Mouse (Mus musculus): ENCODE data around the gene Dner. TPM values are rescaled to one million over a fixed set of nuclear protein-coding genes. Genes with fewer than 3 reads are reported as not detected.

The Dner gene
- polyA plus RNA-seq, 1 experiment from 2014 or later, result 6.4 TPM

- H3K9me3 ChIP-seq, result no peaks in the 10 kb centered on the region
- H3K9ac ChIP-seq, result no peak overlapping the region
- peaks cover 14% of the 10 kb centered on the region for H3K4me1 ChIP-seq
- no peak overlapping the region for H3K4me3 ChIP-seq
- H3K36me3 ChIP-seq, result no peaks in the 10 kb centered on the region
- ATAC-seq (ENCODE audit: low FRiP score, low read depth), result no peak
- no peak overlapping the region for H3K27ac ChIP-seq
- peaks cover 48% of the 10 kb centered on the region for H3K27me3 ChIP-seq
- no peak overlapping the region for H3K4me2 ChIP-seq (replicated peaks)
- 3% methylated on average over 2 of the region's 2 CpGs for WGBS
Measured at GRCm38 (mm10) chr1:84697136-84697535, 1.1 kb upstream of the Dner start.

- H3K9me3 ChIP-seq, result no peaks in the 10 kb centered on the region
- peak overlapping the region; percentile 90 for H3K4me2 ChIP-seq (replicated peaks)
- H3K4me1 ChIP-seq, result peaks cover 14% of the 10 kb centered on the region
- WGBS, result 12% methylated on average over 26 of the region's 26 CpGs
- H3K27ac ChIP-seq, result no peak overlapping the region
- peak; percentile 51; the same call in 1 of the 2 replicates for ATAC-seq (ENCODE audit: low FRiP score, low read depth)
- no peaks in the 10 kb centered on the region for H3K36me3 ChIP-seq
- H3K9ac ChIP-seq, result peak overlapping the region; percentile 35; the same call in 1 of the 2 replicates
- H3K4me3 ChIP-seq, result peak overlapping the region; percentile 51
- H3K27me3 ChIP-seq, result peaks cover 49% of the 10 kb centered on the region
Measured at GRCm38 (mm10) chr1:84694688-84695474, 1.1 kb downstream of the Dner start.

GRCm38 (mm10) chr1:84677910-84678309, 18.1 kb downstream of the Dner start:
- no peaks in the 10 kb centered on the region for H3K27me3 ChIP-seq
- no peak overlapping the region for H3K9ac ChIP-seq
- no peaks in the 10 kb centered on the region for H3K4me1 ChIP-seq
- no peak overlapping the region for H3K4me2 ChIP-seq (replicated peaks)
- no peaks in the 10 kb centered on the region for H3K36me3 ChIP-seq
- 64% methylated on average over 4 of the region's 4 CpGs for WGBS
- ATAC-seq (ENCODE audit: low FRiP score, low read depth), result no peak
- H3K4me3 ChIP-seq, result no peak overlapping the region
- H3K27ac ChIP-seq, result no peak overlapping the region
- H3K9me3 ChIP-seq, result no peaks in the 10 kb centered on the region

DNA sequence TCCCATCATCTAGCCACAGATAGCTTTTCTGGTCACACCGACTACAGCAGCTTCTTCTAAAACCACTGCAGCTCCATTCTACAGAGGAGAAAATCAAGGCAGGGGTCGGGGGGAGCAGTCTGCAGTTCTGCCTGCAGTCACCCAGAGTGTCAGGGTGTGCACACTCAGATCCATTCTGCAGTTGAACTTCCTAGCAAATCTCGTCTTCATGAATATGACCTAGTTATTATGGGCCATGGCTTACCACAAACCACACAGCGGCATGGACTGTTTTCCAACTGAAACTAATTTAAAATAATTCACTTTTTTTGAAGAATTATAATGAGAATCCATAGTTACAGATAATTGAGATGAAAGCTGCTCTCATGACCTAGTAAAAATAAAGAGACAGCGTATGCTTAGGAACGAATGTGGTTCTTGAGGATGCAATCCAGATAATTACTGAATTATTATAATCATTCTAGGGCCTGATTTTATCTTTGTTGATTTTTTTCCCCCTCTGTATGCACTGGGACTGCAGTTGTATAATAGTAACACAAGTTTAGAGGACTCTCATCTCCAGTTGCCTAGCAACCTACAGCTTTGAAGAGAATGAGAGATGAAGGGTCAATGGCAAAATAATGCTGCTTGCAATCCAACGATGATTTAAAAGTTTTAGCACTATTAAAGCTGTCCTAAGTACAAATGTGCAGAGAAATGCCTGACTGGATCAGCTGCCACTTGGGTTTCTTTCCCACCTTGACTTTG, 27.7 kb downstream of the Dner start:
- 82% methylated on average over 7 of the region's 7 CpGs for WGBS
- Histone ChIP-seq H3K4me3 (no peak overlapping the region), H3K4me2 (replicated peaks) (no peak overlapping the region), H3K36me3 (no peaks in the 10 kb centered on the region), H3K27ac (no peak overlapping the region), H3K9me3 (no peaks in the 10 kb centered on the region), H3K4me1 (no peaks in the 10 kb centered on the region; the same call in 1 of the 2 replicates), H3K27me3 (no peaks in the 10 kb centered on the region), H3K9ac (no peak overlapping the region)
- ATAC-seq (ENCODE audit: low FRiP score, low read depth), result no peak

DNA sequence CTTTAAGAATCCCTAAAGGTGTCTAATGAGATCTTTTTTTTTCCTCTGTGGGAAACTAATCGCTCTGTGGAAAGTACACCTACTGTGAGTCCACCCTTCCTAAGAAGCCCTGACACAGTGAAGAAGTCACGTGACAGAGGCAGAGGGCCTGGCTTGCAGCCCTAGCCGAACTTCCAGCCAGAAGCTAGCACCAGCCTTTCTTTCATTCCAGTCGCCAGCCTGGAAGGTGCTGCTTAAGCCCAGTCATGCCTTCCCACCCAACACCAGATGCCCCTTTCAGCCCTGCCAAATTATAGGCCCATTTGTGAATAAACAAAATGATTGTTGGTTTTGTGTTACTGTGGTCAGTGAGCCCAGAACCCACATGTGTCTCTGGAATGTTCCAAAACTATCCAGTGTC, 28.4 kb downstream of the Dner start:
- no peak for ATAC-seq (ENCODE audit: low FRiP score, low read depth)

GRCm38 (mm10) chr1:84664377-84665118, 31.5 kb downstream of the Dner start:
- Histone ChIP-seq H3K27me3 (no peaks in the 10 kb centered on the region), H3K9me3 (no peaks in the 10 kb centered on the region), H3K36me3 (no peaks in the 10 kb centered on the region), H3K9ac (no peak overlapping the region), H3K27ac (no peak overlapping the region), H3K4me3 (no peak overlapping the region), H3K4me1 (no peaks in the 10 kb centered on the region; the same call in 1 of the 2 replicates), H3K4me2 (replicated peaks) (no peak overlapping the region)
- no peak for ATAC-seq (ENCODE audit: low FRiP score, low read depth)
- 67% methylated on average over 4 of the region's 4 CpGs for WGBS

More for the DNA sequence above, 28.4 kb downstream of the Dner start:
- H3K36me3 ChIP-seq, result no peaks in the 10 kb centered on the region
- no peak overlapping the region for H3K27ac ChIP-seq
- H3K27me3 ChIP-seq, result no peaks in the 10 kb centered on the region
- 71% methylated on average over 4 of the region's 4 CpGs for WGBS
- no peaks in the 10 kb centered on the region for H3K9me3 ChIP-seq
- H3K4me1 ChIP-seq, result no peaks in the 10 kb centered on the region; the same call in 1 of the 2 replicates
- H3K4me2 ChIP-seq (replicated peaks), result no peak overlapping the region
- no peak overlapping the region for H3K4me3 ChIP-seq
- no peak overlapping the region for H3K9ac ChIP-seq

DNA sequence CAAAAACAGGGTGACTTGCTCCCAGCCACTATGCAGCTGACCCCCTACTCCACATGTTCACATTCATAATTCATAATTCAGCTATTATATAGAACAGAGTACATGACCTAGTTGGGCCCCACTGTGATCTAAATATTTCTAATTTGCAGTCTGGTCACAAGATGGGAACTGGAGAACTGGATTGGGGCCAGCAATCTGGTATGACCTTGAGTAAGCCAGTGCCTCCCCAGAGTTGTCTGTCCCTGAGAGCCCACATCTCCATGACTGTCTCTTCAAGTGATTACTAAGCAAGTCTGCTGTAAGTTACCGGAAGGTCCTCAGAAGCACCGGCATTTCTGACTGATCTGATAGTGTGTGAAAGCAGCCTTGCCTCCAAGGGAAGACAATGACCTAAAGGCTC, 49.2 kb downstream of the Dner start:
- Histone ChIP-seq H3K4me1 (no peaks in the 10 kb centered on the region), H3K4me2 (replicated peaks) (no peak overlapping the region), H3K4me3 (no peak overlapping the region), H3K36me3 (no peaks in the 10 kb centered on the region), H3K27ac (no peak overlapping the region), H3K27me3 (no peaks in the 10 kb centered on the region), H3K9me3 (no peaks in the 10 kb centered on the region), H3K9ac (no peak overlapping the region)
- ATAC-seq (ENCODE audit: low FRiP score, low read depth), result no peak
- WGBS, result 97% methylated on average over 2 of the region's 2 CpGs

- Histone ChIP-seq H3K4me2 (replicated peaks) (no peak overlapping the region), H3K27me3 (no peaks in the 10 kb centered on the region), H3K36me3 (no peaks in the 10 kb centered on the region), H3K4me1 (no peaks in the 10 kb centered on the region), H3K27ac (no peak overlapping the region), H3K4me3 (no peak overlapping the region), H3K9me3 (no peaks in the 10 kb centered on the region), H3K9ac (no peak overlapping the region)
- WGBS, result 60% methylated on average over 4 of the region's 4 CpGs
- no peak for ATAC-seq (ENCODE audit: low FRiP score, low read depth)
Measured at GRCm38 (mm10) chr1:84640463-84640862, 55.6 kb downstream of the Dner start.

- no peak for ATAC-seq (ENCODE audit: low FRiP score, low read depth)
- Histone ChIP-seq H3K36me3 (no peaks in the 10 kb centered on the region), H3K4me2 (replicated peaks) (no peak overlapping the region), H3K9me3 (no peaks in the 10 kb centered on the region), H3K4me1 (no peaks in the 10 kb centered on the region), H3K4me3 (no peak overlapping the region), H3K27me3 (no peaks in the 10 kb centered on the region), H3K9ac (no peak overlapping the region), H3K27ac (no peak overlapping the region)
- 38% methylated on average over 6 of the region's 6 CpGs for WGBS
Measured at GRCm38 (mm10) chr1:84636890-84637289, 59.1 kb downstream of the Dner start.

DNA sequence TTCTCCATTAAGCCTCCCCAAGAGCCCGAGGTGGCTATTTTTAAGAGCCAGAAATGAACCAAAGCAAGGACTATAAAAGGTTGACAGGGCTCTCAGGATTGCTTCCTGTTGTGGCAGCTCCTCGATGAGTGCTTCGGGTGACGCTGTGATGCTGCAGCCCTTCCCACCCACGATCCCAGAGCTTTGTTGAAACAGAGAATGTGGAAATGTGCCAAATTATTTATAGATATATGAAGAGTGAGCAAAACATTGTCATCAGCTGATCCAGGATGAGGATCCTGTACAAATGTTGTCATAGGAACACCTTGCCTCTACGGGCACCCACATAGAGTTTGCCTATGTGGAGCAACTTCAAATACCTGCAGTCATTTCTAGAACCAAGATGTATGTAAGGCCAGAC, 67.8 kb downstream of the Dner start:
- H3K9me3 ChIP-seq, result no peaks in the 10 kb centered on the region
- no peaks in the 10 kb centered on the region for H3K4me1 ChIP-seq
- H3K36me3 ChIP-seq, result no peaks in the 10 kb centered on the region
- no peak for ATAC-seq (ENCODE audit: low FRiP score, low read depth)
- no peak overlapping the region for H3K27ac ChIP-seq
- H3K4me3 ChIP-seq, result no peak overlapping the region
- no peak overlapping the region for H3K4me2 ChIP-seq (replicated peaks)
- 68% methylated on average over 6 of the region's 6 CpGs for WGBS
- H3K27me3 ChIP-seq, result peaks cover under 1% of the 10 kb centered on the region; the same call in 1 of the 2 replicates
- H3K9ac ChIP-seq, result no peak overlapping the region

GRCm38 (mm10) chr1:84622978-84623554, 73.0 kb downstream of the Dner start:
- no peak overlapping the region for H3K4me3 ChIP-seq
- no peak overlapping the region for H3K27ac ChIP-seq
- no peaks in the 10 kb centered on the region for H3K36me3 ChIP-seq
- H3K4me2 ChIP-seq (replicated peaks), result no peak overlapping the region
- no peak for ATAC-seq (ENCODE audit: low FRiP score, low read depth)
- H3K4me1 ChIP-seq, result peaks cover 6% of the 10 kb centered on the region; the same call in 1 of the 2 replicates
- WGBS, result 26% methylated on average over 11 of the region's 12 CpGs
- no peaks in the 10 kb centered on the region for H3K9me3 ChIP-seq
- no peak overlapping the region for H3K9ac ChIP-seq
- H3K27me3 ChIP-seq, result peaks cover 16% of the 10 kb centered on the region

Data from limb, embryonic 13.5 days (tissue).